Mouse (Mus musculus): ENCODE results near the gene Fut4. TPM values are rescaled to one million over a fixed set of nuclear protein-coding genes. Genes with fewer than 3 reads are reported as not detected.

The Fut4 gene
- under 1 TPM; 0.15 to 0.18 TPM for total RNA-seq (2021)

DNA sequence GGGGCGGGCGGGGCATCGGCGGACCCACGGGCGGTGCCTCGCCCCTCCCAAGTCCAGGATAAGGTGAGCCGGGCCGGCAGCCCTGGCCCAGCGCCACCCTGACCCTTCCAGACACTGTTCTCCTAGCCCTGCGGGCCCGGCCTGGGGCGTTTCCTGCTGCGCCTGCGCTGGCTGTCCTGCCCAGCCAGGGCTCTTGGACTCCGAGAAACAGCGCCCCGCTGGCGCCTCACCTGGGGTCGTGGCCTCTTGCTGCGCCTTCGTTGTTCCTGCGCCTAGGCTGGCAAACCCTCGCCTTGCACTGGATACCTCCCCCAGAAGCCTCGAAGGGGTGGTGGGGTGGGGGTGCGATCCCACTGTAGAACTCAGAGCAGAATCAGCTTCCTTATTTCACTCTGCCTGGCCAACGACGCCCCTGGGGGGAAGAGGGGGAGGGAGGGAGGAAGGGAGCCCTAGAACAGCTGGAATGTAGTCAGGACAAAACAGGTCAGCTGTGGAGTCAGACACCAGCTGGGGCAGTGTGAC, at the start of gene Fut4:
TSS of gene Fut4 (minus strand) at position 393 of the 522 bp plus-strand sequence.
- peak; percentile 11 to 15 for DNase-seq

DNA sequence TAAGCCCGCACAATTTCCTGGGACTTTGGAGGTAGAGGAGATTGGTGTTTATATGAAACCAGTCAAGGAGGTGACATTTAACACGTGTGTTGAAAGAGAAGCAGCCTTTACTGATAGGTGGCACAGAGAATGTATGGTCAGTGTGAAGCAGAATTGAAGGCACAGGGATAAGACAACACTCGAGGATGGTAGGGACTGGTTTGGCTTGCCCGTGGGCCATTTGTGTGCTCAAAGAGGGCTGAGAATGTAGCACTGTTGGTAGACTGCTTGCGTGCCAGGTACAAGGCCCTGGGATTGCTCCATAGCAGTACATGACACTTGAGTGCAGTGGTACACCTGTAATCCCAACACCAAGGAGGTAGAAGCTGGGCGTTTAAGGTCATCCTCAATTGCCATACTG, 35.2 kb upstream of the Fut4 start:
- no peak for DNase-seq

DNA sequence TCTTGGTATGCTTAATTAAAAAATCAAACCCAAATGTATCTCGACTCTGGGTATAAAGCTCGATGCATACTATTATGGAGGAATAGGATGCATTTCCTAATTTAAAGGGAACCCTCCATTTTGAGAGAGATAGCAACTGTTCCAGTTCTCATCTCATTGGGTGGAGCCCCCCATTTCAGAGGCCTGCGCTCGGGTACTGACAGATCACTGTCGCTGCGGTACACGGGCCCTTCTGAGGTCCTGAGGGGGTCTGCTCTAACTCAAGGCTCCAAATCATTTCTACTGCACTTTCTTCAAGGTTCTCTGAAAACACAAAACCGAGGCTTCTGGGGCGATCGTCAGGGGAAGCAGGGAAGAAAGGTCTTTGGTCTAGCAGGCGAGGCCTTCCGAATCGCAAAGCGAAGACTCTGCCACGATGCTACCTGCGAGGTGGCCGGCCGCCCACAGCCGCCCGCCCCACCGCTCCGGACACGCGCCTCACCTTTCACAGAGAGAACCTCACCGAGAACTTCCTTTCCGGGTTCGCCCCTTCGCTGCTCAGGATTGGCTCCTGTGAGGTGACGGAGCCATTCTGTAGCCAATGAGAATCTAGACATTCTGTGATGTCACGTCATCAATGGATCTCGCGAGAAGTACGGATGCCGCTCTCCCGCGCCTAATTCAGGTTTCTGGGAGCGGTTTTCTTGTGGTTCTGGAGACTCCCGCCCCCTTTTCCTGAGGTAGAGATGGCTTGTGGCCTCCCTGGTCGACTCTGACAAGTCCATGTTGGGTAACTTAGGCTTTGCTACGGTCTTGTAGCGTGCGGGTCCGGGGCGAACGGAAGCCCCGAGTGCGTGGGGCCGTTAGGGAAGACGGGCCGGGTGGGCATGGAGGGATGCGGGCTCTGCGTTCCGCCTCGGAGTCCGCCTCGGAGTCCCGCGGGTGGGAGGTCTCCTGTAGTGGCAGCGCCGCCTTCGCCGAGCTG, 32.1 kb upstream of the Fut4 start, which contains the start of the genes Mre11a and Ankrd49:
TSS of gene Mre11a (plus strand) at position 616 of the 964 bp plus-strand sequence.
TSS of gene Ankrd49 (minus strand) at position 818 of the 964 bp plus-strand sequence.
- DNase-seq: peak; percentile 88 to 91

DNA sequence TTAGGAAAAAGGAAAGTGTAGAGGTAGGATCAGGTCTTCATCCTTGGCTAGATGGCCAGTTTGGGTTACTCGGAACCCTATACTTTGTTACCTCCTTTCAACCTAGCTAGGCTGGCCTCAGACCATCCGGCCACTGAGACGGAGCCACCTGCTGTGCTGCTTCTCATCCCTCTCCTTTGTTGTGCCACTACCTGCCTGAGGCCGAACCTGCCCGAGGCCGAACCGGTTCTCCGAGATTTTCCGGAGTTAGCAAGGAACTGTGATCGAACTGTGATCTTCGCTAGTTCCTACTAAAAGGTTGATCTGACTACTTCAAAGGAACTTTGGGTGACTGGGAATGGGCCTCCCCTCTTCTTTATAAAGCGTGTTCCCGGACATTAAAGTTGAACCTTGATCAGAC, 26.1 kb upstream of the Fut4 start:
- no peak for DNase-seq

DNA sequence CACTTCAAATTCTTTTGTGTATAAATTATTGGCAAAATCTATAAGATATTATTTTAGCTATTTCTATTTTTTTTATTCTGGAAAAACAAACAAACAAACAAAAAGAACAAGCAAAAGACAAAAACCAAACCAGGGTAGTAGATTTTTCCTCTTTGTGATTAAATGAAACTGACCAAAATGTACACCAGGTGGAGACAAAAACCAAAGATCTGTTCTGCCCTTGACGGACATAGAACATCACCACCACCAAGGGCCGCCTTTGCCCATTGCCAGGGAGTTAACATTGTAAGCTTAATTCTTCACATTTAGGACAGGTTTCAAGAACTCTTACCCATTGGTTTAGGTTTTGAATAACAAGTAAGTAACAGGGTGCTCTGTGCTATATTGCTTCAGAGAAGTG, 21.6 kb upstream of the Fut4 start:
- no peak for DNase-seq

DNA sequence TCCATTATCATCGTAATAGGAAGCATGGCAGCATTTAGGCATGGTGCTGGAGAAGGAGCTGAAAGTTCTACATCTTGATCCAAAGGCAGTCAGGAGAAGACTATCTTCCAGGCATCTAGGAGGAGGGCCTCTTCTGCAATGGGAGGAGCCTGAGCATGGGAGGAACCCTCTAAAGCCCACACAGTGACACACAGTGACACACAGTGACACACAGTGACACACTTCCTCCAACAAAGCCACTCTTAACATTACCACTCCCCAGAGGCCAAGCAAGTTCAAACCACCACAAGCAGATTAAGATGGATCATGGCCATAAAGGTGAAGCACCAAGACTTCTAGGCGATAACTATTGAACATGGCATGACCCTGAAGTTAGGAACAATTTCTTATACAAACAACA, 19.9 kb upstream of the Fut4 start:
- DNase-seq: no peak

DNA sequence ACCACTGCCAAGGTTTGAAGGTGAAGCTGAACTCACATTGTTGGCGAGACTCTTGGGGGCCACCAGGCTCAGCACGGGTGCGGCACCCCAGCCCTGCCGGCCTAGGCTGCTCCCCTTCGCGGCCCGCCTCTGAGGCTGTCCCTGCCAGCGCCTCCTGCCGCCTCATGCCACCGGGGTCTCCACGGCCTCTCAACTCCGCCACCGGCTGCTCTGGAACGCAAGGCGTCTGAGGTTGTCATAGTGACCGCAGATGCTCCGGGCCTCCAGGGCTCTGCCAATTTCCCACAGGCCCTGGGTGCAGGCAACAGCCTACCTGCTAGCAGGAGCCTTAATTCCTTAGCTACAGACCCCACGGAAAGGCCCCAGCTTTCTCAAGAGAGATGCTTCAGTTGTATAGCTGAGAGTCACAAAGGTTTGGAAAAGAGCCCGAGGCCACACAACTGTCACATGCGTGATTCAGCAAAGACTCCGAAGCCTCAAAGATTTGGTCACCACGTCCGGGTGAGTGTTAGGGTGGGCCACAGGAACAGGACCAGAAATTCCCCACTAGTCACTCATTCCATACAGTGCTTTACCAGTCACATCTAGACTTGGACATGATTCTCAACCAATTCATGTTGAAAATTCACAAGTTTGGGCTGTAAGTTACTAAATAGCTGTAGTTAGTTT, 18.7 kb upstream of the Fut4 start, which contains the start of gene 1700012B09Rik:
TSS of gene 1700012B09Rik (minus strand) at position 228 of the 669 bp plus-strand sequence.
- no peak for DNase-seq

DNA sequence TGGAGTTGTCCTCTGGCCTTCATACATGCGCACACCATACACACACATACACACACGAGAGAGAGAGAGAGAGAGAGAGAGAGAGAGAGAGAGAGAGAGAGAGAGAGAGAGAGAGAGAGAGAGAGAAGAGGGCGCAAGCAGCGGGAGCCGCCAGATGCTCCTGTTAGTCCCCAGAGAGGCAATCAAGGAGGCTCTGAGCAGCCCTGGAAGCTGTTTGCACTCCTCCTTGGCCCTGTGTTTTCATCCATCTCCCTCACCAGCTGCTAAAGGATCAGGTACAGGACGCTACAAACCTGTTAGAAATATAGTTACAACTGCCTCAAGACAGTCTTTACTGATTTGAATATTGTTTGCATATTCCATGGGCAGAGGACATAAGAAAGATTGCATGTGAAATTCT, 17.6 kb upstream of the Fut4 start:
- no peak for DNase-seq

DNA sequence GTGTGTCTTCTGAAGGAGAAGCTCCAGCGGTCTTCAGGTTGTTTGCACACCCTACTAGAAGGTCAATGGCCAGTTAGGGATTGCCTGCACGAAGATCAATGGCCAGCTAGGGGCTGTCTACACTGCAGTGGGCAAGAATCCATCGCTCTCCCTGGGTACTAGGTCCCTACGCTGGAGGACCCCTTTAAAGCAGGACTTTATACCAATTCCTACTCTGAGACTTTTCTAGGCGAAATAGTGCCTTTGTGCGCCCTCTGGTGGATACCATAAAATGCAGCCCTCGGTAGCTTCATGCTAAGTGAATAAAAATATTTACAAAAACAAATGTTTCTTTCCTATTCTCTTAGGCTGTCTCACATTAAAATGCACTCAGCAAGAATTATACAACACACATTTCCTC, 12.6 kb upstream of the Fut4 start:
- DNase-seq: peak; percentile 19 to 56

DNA sequence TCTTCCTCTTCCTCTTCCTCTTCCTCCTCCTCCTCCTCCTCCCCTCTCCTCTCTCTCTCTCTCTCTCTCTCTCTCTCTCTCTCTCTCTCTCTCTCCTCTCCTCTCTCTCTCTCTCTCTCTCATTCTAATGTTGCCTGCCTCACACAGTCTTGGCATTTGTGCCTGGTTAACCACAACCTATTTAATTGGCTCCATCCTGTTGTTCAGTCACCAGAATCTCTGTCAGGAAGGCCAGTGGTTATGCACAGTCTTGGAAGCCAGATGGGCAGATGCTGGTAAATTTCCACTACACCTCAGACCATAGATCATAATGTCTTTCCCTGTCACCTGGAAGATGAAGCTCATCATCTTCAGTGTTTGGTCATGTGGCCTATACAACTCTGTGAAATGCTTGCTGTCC, 7.1 kb upstream of the Fut4 start:
- no peak for DNase-seq

DNA sequence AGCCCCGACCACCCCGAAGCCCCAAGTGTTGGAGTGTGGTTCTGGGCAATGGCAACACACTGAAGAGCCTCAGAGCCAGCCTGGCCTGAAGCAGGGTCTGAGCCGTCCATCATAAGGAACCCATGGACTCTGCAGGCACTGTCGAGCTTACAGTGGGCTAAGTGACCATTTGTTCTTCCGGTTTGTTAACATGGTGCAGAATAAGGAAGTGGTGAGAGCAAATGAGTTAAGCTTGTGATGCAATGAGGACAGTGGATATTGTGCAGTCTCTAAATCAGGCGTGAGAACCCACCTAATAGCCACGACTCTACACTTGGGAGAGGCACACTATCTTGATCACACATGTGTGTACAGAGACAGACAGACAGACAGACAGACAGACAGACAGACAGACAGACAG, 6.4 kb upstream of the Fut4 start:
- no peak for DNase-seq

DNA sequence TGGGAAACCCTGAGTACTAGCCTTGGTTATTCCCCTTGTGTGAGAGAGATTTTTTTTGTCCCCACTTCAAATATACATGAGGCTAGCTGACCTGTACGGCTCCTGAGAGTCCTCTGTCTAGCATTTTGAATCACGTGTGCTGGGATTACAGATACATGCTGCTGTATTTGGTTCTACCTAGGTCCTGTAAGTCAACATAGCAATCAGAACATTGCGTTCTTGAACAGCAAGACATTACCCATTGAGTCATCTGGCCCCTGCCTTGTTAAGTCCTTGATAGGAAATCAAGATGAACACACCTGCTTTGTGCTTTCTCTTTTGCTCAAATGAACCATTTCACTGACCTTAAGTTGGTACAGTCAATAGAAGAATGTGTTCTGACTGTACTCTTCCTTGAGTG, 2.3 kb upstream of the Fut4 start:
- DNase-seq: no peak

DNA sequence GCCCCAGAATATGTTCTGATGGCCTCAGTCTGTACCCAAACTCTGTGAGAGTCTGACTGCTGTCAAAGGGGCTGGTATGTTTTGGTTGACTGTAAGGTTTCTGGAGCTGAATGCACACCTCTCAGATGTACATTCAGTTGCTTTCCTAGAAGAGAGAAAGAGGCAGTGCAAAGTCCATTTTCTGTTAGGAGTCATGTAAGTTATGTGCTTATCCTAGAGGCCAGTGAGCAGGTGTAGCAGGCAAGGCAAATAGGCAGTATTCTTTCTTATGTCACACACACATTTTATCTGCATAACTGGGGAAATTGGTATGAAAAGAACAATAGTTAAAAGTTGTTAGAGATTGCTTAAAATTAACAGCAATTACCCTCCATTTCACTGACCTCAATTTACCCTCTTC, 1.8 kb upstream of the Fut4 start:
- DNase-seq: no peak

DNA sequence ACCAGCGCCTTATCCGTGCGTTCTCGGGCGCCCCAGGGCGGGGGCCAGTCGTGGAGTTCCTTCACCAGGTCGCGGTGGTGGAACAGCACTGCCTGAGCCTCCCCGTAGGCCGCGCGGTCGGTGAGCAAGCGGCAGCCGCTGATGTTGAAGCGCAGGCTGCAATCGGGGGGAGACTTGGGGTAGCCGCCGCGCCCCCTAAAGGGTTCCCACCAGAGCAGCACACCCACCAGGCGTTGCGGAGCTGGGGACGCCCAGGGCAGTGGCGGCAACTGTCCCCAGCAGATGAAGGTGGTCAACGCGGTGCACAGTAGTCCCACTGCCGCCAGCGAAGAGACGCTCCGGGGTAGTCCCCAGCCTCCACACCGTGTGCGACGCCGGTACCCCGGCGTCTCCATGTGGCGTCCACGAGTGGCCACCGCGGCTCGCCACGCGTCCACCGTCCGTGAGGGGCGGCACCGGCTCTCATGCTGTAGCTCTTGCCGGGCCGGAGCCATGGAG, 641 bp downstream of the Fut4 start:
- no peak for DNase-seq

DNA sequence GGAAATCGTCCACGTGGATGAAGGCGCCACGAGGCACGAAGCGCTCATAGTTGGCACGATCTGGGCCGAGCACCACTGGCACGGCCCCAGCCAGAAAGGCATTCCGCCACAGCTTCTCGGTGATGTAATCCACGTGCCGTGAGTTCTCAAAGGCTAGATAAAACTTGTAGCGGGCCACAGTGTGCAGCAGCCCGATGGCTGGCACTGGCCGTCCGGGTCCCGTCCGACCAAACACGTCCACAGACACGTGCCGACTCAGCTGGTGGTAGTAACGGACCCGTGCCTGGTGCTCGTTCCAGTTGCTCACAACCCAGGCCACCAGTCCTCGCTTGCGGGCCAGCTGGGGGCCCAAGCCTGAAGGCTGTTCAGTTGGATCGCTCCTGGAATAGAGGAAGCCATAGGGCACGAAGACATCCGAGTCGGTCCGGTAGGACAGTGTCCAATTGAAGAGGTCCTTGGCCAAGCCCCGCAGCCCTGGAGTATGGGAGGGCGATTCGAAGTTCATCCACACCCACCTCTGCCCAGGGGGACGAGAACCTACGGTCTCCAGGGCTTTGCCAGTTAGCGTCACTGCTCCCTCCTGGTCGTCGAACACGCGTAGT, 1.2 kb downstream of the Fut4 start:
- DNase-seq: no peak

DNA sequence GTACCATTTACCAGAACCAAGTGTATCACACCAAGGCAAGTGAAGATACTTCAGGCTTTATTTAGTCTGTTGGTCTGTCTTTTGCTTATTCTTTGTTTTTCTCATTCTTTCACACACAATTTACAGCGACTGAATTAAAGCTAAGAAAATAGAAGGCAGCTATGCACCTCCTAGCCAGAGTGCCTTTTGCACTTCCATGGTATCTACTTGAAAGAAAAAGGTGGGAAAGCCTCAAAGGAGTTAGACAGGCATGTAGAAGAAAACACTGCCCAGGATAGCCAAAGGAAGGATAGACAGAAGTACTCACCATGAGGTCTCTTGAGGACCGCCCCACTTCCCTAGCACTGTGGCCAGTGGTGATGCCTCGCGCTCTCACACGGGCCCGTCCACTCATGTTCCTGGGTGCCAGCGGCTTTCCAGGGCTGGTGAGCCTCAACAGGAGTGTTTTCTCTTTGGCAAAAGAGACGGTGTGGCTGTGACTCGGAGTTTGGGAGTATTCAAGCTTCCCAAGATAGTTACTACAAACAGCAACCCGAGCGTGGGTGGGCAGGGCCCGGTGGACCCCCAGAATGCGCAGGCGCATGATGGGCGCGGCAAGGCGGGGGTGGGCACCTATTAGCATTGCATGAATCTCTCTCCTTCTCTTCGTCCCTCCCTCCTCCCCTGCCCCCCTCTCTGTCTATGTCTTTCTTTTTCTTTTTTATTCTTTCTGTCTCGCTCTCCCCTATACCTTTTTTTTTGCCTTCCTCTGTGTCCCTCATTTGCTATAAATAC, 11.9 kb downstream of the Fut4 start, which contains the start of gene Piwil4:
TSS of gene Piwil4 (minus strand) at position 583 of the 774 bp plus-strand sequence.
- DNase-seq: no peak

DNA sequence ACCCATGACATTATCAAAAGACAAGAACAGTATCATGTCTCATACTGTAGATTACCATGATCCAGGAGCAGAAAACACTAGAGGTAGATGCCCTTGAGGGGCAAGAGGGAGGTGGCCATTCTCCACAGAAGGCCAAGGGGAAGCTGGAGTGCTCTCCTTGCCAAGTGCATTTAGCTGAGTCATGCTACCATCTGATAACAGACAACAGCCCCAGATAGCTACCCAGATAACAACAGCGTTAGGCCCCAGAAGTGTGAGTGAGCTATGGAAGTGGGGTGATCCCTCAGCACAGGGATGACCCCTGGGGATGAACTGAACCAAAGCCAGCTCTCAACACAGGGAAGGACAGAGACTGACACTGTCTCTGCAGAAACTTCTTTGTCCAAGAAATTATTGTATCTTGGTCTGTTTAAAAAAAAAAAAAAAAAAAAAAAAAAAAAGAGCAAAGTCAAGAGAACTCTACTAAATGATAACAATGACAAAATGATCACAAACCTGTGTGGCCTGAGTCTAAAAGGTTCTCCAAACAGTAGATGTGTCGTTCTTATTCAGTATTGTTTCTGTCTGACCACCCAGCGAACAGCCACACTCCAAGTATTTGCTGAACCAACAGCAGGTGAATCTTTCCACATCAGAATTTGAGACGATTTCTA, 12.6 kb downstream of the Fut4 start:
- DNase-seq: no peak

DNA sequence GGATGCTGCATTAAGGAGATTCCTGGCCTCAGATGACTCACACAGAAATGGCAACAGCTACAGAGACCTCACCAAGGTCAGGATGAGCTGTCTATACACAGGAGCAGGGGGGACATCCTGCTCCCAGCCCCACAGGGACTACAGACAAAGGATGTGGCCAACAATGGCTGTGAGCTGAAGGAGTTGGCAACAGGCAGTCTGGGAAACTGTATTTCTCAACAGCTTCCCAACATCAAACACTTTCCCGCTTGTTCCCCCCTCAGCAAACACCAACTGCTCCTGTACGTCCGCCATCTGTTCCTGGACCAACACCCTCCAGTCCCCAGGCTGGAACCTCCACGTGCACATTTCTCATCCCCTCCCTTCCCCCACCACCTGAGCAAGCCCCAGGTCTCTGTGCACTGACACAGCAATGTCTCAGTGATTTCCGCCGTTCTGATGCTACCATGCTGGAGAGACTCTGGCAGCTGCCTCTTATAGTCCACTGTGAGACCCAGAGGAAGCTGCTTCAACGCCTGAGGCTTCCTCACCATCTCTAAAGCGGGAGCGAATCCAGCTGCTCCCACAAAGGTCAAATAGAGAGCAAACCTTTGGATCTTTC, 21.2 kb downstream of the Fut4 start:
- DNase-seq: no peak

DNA sequence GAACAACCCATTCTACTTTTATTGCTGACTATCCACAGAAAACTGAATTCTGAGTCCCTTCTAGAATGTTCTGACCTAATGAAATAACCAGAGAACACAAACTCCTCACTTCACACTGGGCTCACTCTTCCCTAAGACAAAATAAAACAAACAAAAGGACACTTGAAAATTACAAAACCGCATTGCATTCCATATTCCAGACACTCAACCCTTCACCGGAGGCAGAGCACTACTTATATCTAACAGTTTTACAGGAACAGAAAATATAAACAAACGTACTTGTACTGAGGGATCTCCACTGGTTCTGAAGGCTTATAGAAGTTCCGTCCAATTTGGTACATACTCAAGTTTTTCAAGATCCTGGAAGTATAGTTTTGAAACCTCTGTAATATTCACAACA, 23.8 kb downstream of the Fut4 start:
- no peak for DNase-seq

DNA sequence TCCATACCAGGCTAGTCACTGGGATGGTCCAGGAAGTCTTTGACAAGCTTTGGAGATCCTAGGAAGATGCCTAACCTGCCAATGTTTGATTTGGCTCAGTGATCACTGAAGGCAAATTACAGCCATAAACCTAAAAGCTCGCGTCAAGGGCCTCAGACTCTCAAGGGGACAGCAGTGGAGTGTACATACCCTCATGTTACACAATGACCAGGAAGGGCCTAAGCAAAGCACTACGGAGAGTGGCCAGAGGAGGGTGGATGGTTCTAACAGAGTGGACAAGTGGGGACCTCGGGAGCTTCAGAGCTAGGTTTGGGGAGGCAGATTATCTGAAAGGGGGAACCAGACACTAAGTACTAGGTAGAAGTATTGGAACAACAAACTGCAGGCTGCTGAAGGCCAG, 25.6 kb downstream of the Fut4 start:
- DNase-seq: no peak

DNA sequence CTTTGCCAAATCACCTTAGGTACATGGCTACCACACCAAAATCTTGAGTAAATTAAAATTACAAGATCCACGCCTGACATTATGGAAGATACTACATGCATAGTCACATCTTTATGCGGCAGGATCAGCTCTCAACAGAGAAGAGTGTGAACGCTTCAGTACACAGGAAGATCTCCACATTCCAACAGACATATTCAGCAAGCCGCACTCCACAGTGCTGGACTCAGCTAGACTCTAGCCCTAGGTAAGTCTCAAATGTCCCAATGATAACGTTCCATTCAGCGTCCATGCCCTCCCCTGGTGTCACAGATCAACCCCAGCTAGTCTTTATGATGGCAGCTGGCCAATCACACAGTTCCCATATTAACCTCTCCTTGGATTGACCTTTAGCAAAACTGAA, 26.2 kb downstream of the Fut4 start:
- DNase-seq: no peak

Measured in layer of hippocampus, postnatal 36 days (tissue).